Mouse (Mus musculus): Measurements from ENCODE around the gene Gstm5. TPM values are rescaled to one million over a fixed set of nuclear protein-coding genes. Genes with fewer than 3 reads are reported as not detected.
A peak's percentile ranks its signal among the peaks of the same experiment; 100 is the strongest.
"Not testable (repeated sequence)": the region's sequence is repeated elsewhere in the genome, so short reads cannot be mapped to it uniquely, and the experiment has no call there.

Gstm5 gene
- polyA plus RNA-seq, 1 experiment: 11.3 TPM

GRCm38 (mm10) chr3:107850418-107851031, 45.1 kb upstream of the Gstm5 start:
- no peak overlapping the region for H3K4me3 ChIP-seq (ENCODE audit: low read depth, low read length)
- no peaks in the 10 kb centered on the region for H3K36me3 ChIP-seq (ENCODE audit: control insufficient read depth, insufficient read depth, low read length)
- TF ChIP-seq CTCF (IDR thresholded peaks at IDR 0.05; ENCODE audit: extremely low read depth, insufficient read length, insufficient replicate concordance, low read depth, low read length) (no peak), POLR2A (IDR thresholded peaks at IDR 0.05; ENCODE audit: low read depth, low read length) (no peak)
- H3K4me1 ChIP-seq (ENCODE audit: control insufficient read depth, insufficient read depth, insufficient read length, low read length): peaks cover 5% of the 10 kb centered on the region; the same call in 1 of the 2 replicates
- H3K27ac ChIP-seq (ENCODE audit: insufficient read depth, low read depth, low read length): 0 out of 2 replicates have a peak overlapping the region, but pooled peaks have one; percentile 14
- H3K27me3 ChIP-seq (ENCODE audit: control insufficient read depth, insufficient read depth, low read length): no peaks in the 10 kb centered on the region
- WGBS: 58% methylated on average over 12 of the region's 12 CpGs

- Histone ChIP-seq H3K27ac (ENCODE audit: insufficient read depth, low read depth, low read length) (no peak overlapping the region), H3K4me1 (ENCODE audit: control insufficient read depth, insufficient read depth, insufficient read length, low read length) (peaks cover 8% of the 10 kb centered on the region; the same call in 1 of the 2 replicates), H3K36me3 (ENCODE audit: control insufficient read depth, insufficient read depth, low read length) (no peaks in the 10 kb centered on the region), H3K4me3 (ENCODE audit: low read depth, low read length) (no peak overlapping the region), H3K27me3 (ENCODE audit: control insufficient read depth, insufficient read depth, low read length) (no peaks in the 10 kb centered on the region)
- TF ChIP-seq CTCF (IDR thresholded peaks at IDR 0.05; ENCODE audit: extremely low read depth, insufficient read length, insufficient replicate concordance, low read depth, low read length) (no peak), POLR2A (IDR thresholded peaks at IDR 0.05; ENCODE audit: low read depth, low read length) (no peak)
- WGBS: 67% methylated on average over 7 of the region's 7 CpGs
Measured at GRCm38 (mm10) chr3:107852786-107853185, 42.8 kb upstream of the Gstm5 start.

GRCm38 (mm10) chr3:107853232-107854181, 42.1 kb upstream of the Gstm5 start:
- WGBS: 79% methylated on average over 17 of the region's 17 CpGs
- TF ChIP-seq CTCF (IDR thresholded peaks at IDR 0.05; ENCODE audit: extremely low read depth, insufficient read length, insufficient replicate concordance, low read depth, low read length) (no peak), POLR2A (IDR thresholded peaks at IDR 0.05; ENCODE audit: low read depth, low read length) (no peak)
- no peaks in the 10 kb centered on the region for H3K36me3 ChIP-seq (ENCODE audit: control insufficient read depth, insufficient read depth, low read length)

GRCm38 (mm10) chr3:107855368-107855767, 40.3 kb upstream of the Gstm5 start:
- H3K36me3 ChIP-seq (ENCODE audit: control insufficient read depth, insufficient read depth, low read length): no peaks in the 10 kb centered on the region
- peaks cover 7% of the 10 kb centered on the region; the same call in 1 of the 2 replicates for H3K4me1 ChIP-seq (ENCODE audit: control insufficient read depth, insufficient read depth, insufficient read length, low read length)
- no peak overlapping the region for H3K27ac ChIP-seq (ENCODE audit: insufficient read depth, low read depth, low read length)
- H3K4me3 ChIP-seq (ENCODE audit: low read depth, low read length): no peak overlapping the region
- WGBS: 93% methylated on average over 13 of the region's 13 CpGs
- no peaks in the 10 kb centered on the region for H3K27me3 ChIP-seq (ENCODE audit: control insufficient read depth, insufficient read depth, low read length)
- TF ChIP-seq POLR2A (IDR thresholded peaks at IDR 0.05; ENCODE audit: low read depth, low read length) (no peak), CTCF (IDR thresholded peaks at IDR 0.05; ENCODE audit: extremely low read depth, insufficient read length, insufficient replicate concordance, low read depth, low read length) (no peak)

More at GRCm38 (mm10) chr3:107853232-107854181, 42.1 kb upstream of the Gstm5 start:
- H3K27me3 ChIP-seq (ENCODE audit: control insufficient read depth, insufficient read depth, low read length): no peaks in the 10 kb centered on the region
- H3K27ac ChIP-seq (ENCODE audit: insufficient read depth, low read depth, low read length): no peak overlapping the region
- peaks cover 11% of the 10 kb centered on the region; the same call in 1 of the 2 replicates for H3K4me1 ChIP-seq (ENCODE audit: control insufficient read depth, insufficient read depth, insufficient read length, low read length)
- no peak overlapping the region for H3K4me3 ChIP-seq (ENCODE audit: low read depth, low read length)

- no peaks in the 10 kb centered on the region for H3K36me3 ChIP-seq (ENCODE audit: control insufficient read depth, insufficient read depth, low read length)
- no peaks in the 10 kb centered on the region for H3K27me3 ChIP-seq (ENCODE audit: control insufficient read depth, insufficient read depth, low read length)
- peaks cover 7% of the 10 kb centered on the region; the same call in 1 of the 2 replicates for H3K4me1 ChIP-seq (ENCODE audit: control insufficient read depth, insufficient read depth, insufficient read length, low read length)
- H3K27ac ChIP-seq (ENCODE audit: insufficient read depth, low read depth, low read length): peak overlapping the region; percentile 19; the same call in 1 of the 2 replicates
- no peak for TF ChIP-seq CTCF (IDR thresholded peaks at IDR 0.05; ENCODE audit: extremely low read depth, insufficient read length, insufficient replicate concordance, low read depth, low read length)
- TF ChIP-seq POLR2A (IDR thresholded peaks at IDR 0.05; ENCODE audit: low read depth, low read length): no peak
- no peak overlapping the region for H3K4me3 ChIP-seq (ENCODE audit: low read depth, low read length)
- WGBS: 23% methylated on average over 6 of the region's 6 CpGs
Measured at GRCm38 (mm10) chr3:107857646-107858045, 38.0 kb upstream of the Gstm5 start.

- H3K27ac ChIP-seq (ENCODE audit: insufficient read depth, low read depth, low read length); H3K27me3 ChIP-seq (ENCODE audit: control insufficient read depth, insufficient read depth, low read length); H3K36me3 ChIP-seq (ENCODE audit: control insufficient read depth, insufficient read depth, low read length); H3K4me3 ChIP-seq (ENCODE audit: low read depth, low read length): not testable (repeated sequence)
- H3K4me1 ChIP-seq (ENCODE audit: control insufficient read depth, insufficient read depth, insufficient read length, low read length): peaks cover 23% of the 10 kb centered on the region; the same call in 1 of the 2 replicates
- 78% methylated on average over 5 of the region's 5 CpGs for WGBS
Measured at GRCm38 (mm10) chr3:107861483-107861882, 34.1 kb upstream of the Gstm5 start.

GRCm38 (mm10) chr3:107862471-107862870, 33.1 kb upstream of the Gstm5 start:
- TF ChIP-seq CTCF (IDR thresholded peaks at IDR 0.05; ENCODE audit: extremely low read depth, insufficient read length, insufficient replicate concordance, low read depth, low read length): no peak
- no peak for TF ChIP-seq POLR2A (IDR thresholded peaks at IDR 0.05; ENCODE audit: low read depth, low read length)
- WGBS: 87% methylated on average over 2 of the region's 2 CpGs
- Histone ChIP-seq H3K4me1 (ENCODE audit: control insufficient read depth, insufficient read depth, insufficient read length, low read length) (peaks cover 30% of the 10 kb centered on the region), H3K36me3 (ENCODE audit: control insufficient read depth, insufficient read depth, low read length) (no peaks in the 10 kb centered on the region), H3K27ac (ENCODE audit: insufficient read depth, low read depth, low read length) (no peak overlapping the region), H3K27me3 (ENCODE audit: control insufficient read depth, insufficient read depth, low read length) (no peaks in the 10 kb centered on the region), H3K4me3 (ENCODE audit: low read depth, low read length) (no peak overlapping the region)

Measured in small intestine, adult 2 months (tissue).